Mouse (Mus musculus): ENCODE measurements around the gene Pepd. TPM values are rescaled to one million over a fixed set of nuclear protein-coding genes. Genes with fewer than 3 reads are reported as not detected.

Pepd gene
- polyA plus RNA-seq, 1 experiment from 2014 or later = 68.2 TPM

DNA sequence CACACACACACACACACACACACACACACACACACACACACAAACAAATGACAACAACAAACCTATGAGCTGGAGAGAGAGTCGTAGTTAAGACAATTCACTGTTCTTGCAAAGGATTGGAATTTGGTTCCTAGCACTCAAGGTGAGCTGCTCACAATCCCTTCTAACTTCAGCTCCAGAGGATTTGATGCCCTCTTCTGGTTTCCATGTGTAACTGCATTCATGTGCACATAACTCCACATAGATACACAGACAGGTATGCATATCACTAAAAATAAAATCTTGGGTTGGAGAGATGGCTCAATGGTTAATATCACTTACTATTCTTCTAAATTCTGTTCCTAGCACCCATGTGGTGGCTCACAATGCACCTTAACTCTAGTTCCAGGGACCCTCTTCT is 19.3 kb upstream of the Pepd start:
- no peak for TF ChIP-seq CTCF (IDR thresholded peaks at IDR 0.05; ENCODE audit: low read depth)
- H3K4me2 ChIP-seq = no peak overlapping the region
- H3K36me3 ChIP-seq (ENCODE audit: insufficient read depth) = no peaks in the 10 kb centered on the region
- no peak overlapping the region for H3K27ac ChIP-seq (ENCODE audit: low read depth)
- DNase-seq = no peak
- H3K27me3 ChIP-seq (ENCODE audit: insufficient read depth, low read length) = no peaks in the 10 kb centered on the region
- H3K4me3 ChIP-seq (ENCODE audit: low read depth, low read length) = no peak overlapping the region
- WGBS = 96% methylated on average over 1 of the region's 1 CpGs
- no peak overlapping the region for H3K9ac ChIP-seq
- no peaks in the 10 kb centered on the region for H3K9me3 ChIP-seq (ENCODE audit: low read depth, low read length)
- no peaks in the 10 kb centered on the region for H3K4me1 ChIP-seq (ENCODE audit: insufficient read depth)
- no peak for ATAC-seq (ENCODE audit: insufficient read depth)

DNA sequence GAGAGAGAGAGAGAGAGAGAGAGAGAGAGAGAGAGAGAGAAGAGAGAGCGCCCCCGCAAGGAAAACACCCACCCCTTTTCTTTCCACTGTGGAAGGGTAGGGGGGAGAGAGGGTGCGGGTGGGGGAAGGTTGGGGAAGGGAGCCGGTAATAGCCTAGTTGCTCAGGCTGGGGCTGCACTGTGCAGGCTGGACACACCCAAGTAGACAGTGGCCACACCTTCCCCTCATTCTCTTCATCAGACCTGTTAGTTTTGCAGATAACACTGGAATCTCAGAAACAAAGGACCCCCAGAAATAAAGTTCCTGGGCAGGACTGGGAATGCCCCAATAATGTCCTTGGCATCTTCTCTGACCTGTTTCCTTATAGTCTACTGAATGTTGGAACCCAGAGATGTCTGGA is 15.7 kb upstream of the Pepd start:
- no peak for ATAC-seq (ENCODE audit: insufficient read depth)
- Histone ChIP-seq H3K27ac (ENCODE audit: low read depth) (no peak overlapping the region), H3K27me3 (ENCODE audit: insufficient read depth, low read length) (no peaks in the 10 kb centered on the region), H3K36me3 (ENCODE audit: insufficient read depth) (no peaks in the 10 kb centered on the region), H3K9me3 (ENCODE audit: low read depth, low read length) (no peaks in the 10 kb centered on the region), H3K4me1 (ENCODE audit: insufficient read depth) (no peaks in the 10 kb centered on the region), H3K9ac (no peak overlapping the region), H3K4me3 (ENCODE audit: low read depth, low read length) (no peak overlapping the region), H3K4me2 (no peak overlapping the region)
- WGBS = 68% methylated on average over 4 of the region's 4 CpGs
- no peak for TF ChIP-seq CTCF (IDR thresholded peaks at IDR 0.05; ENCODE audit: low read depth)
- DNase-seq = no peak

DNA sequence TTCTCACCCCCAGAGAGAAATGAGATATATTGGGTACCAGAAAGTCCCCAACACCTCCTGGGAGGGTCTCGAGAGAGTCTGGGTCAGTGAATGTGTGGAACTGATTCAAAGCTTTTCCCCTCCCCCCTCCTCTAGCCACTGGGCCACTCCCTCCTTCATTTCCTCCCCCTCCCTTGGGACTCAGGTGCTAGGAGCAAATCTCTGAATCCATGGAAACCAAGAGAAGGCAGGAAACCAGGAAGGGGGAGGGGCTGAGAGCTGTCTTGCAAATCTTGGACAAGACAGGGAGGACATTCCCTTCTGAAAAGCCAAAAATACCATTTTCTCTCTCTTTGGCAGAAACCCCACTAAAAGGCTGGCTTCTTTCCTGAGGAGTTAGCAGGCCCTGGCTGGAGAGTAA is 15.1 kb upstream of the Pepd start:
- TF ChIP-seq CTCF (IDR thresholded peaks at IDR 0.05; ENCODE audit: low read depth) = no peak
- H3K27me3 ChIP-seq (ENCODE audit: insufficient read depth, low read length) = no peaks in the 10 kb centered on the region
- no peaks in the 10 kb centered on the region for H3K4me1 ChIP-seq (ENCODE audit: insufficient read depth)
- H3K9me3 ChIP-seq (ENCODE audit: low read depth, low read length) = no peaks in the 10 kb centered on the region
- no peak for ATAC-seq (ENCODE audit: insufficient read depth)
- WGBS = 0% methylated on average over 1 of the region's 1 CpGs
- H3K4me3 ChIP-seq (ENCODE audit: low read depth, low read length) = no peak overlapping the region
- no peak overlapping the region for H3K4me2 ChIP-seq
- no peak overlapping the region for H3K9ac ChIP-seq
- H3K36me3 ChIP-seq (ENCODE audit: insufficient read depth) = no peaks in the 10 kb centered on the region
- peak; percentile 26 for DNase-seq
- no peak overlapping the region for H3K27ac ChIP-seq (ENCODE audit: low read depth)

DNA sequence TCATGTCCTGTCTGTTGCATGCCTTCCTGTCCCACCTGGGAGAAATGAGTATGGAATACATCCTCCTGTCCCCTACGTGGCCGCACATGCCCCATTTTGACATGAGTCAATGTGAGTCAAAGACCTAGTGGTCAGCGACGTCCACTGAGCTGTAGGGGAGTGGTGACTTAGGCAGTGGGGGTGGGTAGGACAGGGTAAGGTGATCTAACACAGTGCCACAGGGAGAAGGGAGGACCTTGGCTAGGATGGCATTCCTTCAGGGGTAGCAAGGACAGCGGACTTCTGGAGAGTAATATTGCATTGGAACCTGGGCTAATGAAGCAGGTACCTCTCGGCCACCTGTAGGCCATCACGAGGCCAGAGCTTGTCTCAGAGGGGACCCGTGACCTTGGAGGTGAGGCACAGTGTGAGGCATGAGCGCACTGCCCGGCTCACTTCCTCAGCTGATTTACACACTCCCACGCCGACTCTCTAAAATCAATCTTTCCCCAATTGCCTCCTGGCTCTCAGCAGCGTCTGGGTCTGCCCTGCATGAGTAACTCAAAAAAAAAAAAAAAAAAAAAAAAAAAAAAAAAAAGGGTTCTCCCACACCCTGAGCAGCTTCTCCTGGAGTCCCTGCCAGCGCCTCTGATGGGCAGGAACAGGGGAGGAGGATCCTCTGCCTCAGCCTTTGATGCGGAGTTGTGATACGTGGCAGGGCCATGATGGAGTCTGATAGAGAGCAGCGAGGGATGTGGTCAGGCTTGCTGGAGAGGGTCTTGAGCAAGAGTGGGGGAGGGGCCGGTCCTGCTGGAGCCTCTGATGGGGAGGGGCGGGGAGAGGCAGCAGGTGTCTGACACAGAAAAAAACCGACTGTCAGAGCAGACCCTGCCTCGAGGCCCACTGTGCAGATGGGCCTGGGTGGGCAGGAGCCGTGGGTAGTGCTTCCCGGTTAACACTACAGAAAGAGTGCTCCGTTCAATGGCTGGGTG is 1.8 kb upstream of the Pepd start:
- no peak for ATAC-seq (ENCODE audit: insufficient read depth)
- H3K27me3 ChIP-seq (ENCODE audit: insufficient read depth, low read length) = peaks cover 8% of the 10 kb centered on the region; the same call in 1 of the 2 replicates
- H3K9ac ChIP-seq = no peak overlapping the region
- WGBS = 25% methylated on average over 24 of the region's 24 CpGs
- no peak overlapping the region for H3K4me2 ChIP-seq
- no peak for TF ChIP-seq CTCF (IDR thresholded peaks at IDR 0.05; ENCODE audit: low read depth)
- H3K9me3 ChIP-seq (ENCODE audit: low read depth, low read length) = no peaks in the 10 kb centered on the region
- no peak overlapping the region for H3K4me3 ChIP-seq (ENCODE audit: low read depth, low read length)
- no peak for DNase-seq
- H3K36me3 ChIP-seq (ENCODE audit: insufficient read depth) = no peaks in the 10 kb centered on the region
- no peak overlapping the region for H3K27ac ChIP-seq (ENCODE audit: low read depth)
- H3K4me1 ChIP-seq (ENCODE audit: insufficient read depth) = peaks cover 4% of the 10 kb centered on the region; the same call in 1 of the 2 replicates

DNA sequence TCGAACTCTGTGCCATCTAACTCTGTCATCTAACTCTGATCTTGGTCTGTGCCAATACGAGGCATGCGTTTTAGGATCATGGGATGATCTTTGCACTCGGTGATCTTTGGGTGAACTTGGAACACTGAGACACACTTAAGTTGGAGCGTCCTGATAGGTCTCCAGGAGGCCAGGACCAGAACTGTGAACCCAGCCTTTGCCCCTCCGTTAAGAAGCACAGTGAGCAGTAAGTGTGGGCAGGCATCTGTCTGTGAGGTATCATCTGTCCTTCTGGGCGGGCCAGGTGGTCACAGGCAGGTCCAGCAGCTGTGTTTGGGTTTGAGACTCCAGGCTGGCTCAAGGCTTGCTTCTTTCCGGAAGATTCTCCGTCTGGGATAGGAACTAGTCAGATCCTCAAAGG is 1.8 kb downstream of the Pepd start:
- Histone ChIP-seq H3K27ac (ENCODE audit: low read depth) (no peak overlapping the region), H3K4me2 (no peak overlapping the region), H3K9ac (no peak overlapping the region), H3K36me3 (ENCODE audit: insufficient read depth) (no peaks in the 10 kb centered on the region), H3K9me3 (ENCODE audit: low read depth, low read length) (no peaks in the 10 kb centered on the region), H3K4me3 (ENCODE audit: low read depth, low read length) (no peak overlapping the region), H3K4me1 (ENCODE audit: insufficient read depth) (peaks cover 4% of the 10 kb centered on the region; the same call in 1 of the 2 replicates), H3K27me3 (ENCODE audit: insufficient read depth, low read length) (peaks cover 8% of the 10 kb centered on the region; the same call in 1 of the 2 replicates)
- ATAC-seq (ENCODE audit: insufficient read depth) (no peak), DNase-seq (no peak)
- TF ChIP-seq CTCF (IDR thresholded peaks at IDR 0.05; ENCODE audit: low read depth) = no peak
- 84% methylated on average over 9 of the region's 9 CpGs for WGBS

DNA sequence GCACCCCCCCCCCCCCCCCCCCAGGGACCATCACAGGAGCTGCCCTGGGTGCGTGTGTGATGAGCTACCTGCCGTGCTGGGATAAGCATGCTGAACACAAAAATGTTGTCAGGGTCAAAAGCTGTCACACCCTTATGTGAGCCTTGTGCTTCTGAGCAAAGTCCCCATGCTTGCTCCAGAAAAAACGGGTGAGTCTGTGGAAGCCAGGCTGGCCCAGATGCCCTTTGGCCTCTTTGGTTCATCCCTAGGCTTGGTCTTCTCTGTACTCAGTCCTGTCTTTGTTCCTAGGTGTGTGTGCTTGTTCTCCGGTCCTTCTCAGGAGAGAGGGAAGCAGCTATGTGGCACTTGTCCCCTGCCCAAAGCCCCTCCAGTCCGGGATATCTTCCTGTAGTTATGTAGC is 3.4 kb downstream of the Pepd start:
- no peaks in the 10 kb centered on the region for H3K36me3 ChIP-seq (ENCODE audit: insufficient read depth)
- no peak for ATAC-seq (ENCODE audit: insufficient read depth)

DNA sequence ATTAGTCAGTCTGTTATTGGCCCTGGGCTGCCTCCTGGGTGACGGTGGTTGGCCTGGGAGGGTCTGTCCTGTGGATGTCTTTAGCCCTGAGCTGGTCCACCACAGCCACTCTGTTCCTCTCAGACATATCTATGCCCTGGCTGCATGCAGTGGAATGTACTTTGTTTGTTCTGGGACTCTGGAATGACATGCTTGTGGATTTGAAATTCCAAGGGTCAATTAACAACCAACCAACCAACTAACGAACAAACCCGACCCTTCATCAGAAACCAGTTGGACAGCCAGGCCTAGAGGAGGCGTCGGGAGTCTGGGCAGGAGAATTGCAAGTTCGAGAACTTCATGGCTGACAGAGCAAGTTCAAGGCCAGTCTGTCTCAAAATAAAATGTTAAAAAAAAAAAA is 5.4 kb downstream of the Pepd start:
- H3K9me3 ChIP-seq (ENCODE audit: low read depth, low read length) = no peaks in the 10 kb centered on the region
- H3K27me3 ChIP-seq (ENCODE audit: insufficient read depth, low read length) = no peaks in the 10 kb centered on the region
- WGBS = 57% methylated on average over 6 of the region's 6 CpGs
- H3K4me3 ChIP-seq (ENCODE audit: low read depth, low read length) = no peak overlapping the region
- H3K9ac ChIP-seq = no peak overlapping the region
- no peak overlapping the region for H3K4me2 ChIP-seq
- DNase-seq = peak; percentile 17
- H3K36me3 ChIP-seq (ENCODE audit: insufficient read depth) = 0 out of 2 replicates have a peak, but pooled peaks cover 5% of the 10 kb centered on the region
- ATAC-seq (ENCODE audit: insufficient read depth) = no peak
- no peak for TF ChIP-seq CTCF (IDR thresholded peaks at IDR 0.05; ENCODE audit: low read depth)
- H3K27ac ChIP-seq (ENCODE audit: low read depth) = peak overlapping the region; percentile 6; the same call in 1 of the 2 replicates
- peaks cover 4% of the 10 kb centered on the region; the same call in 1 of the 2 replicates for H3K4me1 ChIP-seq (ENCODE audit: insufficient read depth)

More for the DNA sequence above, 3.4 kb downstream of the Pepd start:
- peaks cover 8% of the 10 kb centered on the region; the same call in 1 of the 2 replicates for H3K27me3 ChIP-seq (ENCODE audit: insufficient read depth, low read length)
- no peaks in the 10 kb centered on the region for H3K9me3 ChIP-seq (ENCODE audit: low read depth, low read length)
- DNase-seq = no peak
- no peak overlapping the region for H3K4me3 ChIP-seq (ENCODE audit: low read depth, low read length)
- no peak overlapping the region for H3K4me2 ChIP-seq
- H3K27ac ChIP-seq (ENCODE audit: low read depth) = no peak overlapping the region
- TF ChIP-seq CTCF (IDR thresholded peaks at IDR 0.05; ENCODE audit: low read depth) = no peak
- H3K9ac ChIP-seq = no peak overlapping the region
- peaks cover 4% of the 10 kb centered on the region; the same call in 1 of the 2 replicates for H3K4me1 ChIP-seq (ENCODE audit: insufficient read depth)
- 92% methylated on average over 5 of the region's 5 CpGs for WGBS
